Mouse (Mus musculus) intestine, postnatal 0 days (tissue): Measurements from ENCODE around the gene Plekhf1. TPM values are rescaled to one million over a fixed set of nuclear protein-coding genes. Genes with fewer than 3 reads are reported as not detected.

Experiments used
- ATAC-seq: fragments of 200-750 bp; cut with Nextera tagmentation; 2 replicates; pipeline ENCODE4 v1.8.0; 2017; ENCODE audit warnings: mild to moderate bottlenecking, moderate TSS enrichment, moderate library complexity
- H3K27ac ChIP-seq: fragments of 300-500 bp; sonication (generic); 2 replicates; pipeline ENCODE4 v1.5.1; 2014; ENCODE audit warnings: mild to moderate bottlenecking, low read depth, low read length, moderate library complexity
- H3K27me3 ChIP-seq: fragments of 300-500 bp; sonication (generic); replicated peaks from 2 replicates; pipeline ENCODE4 v1.6.1; 2014; ENCODE audit warnings: low read length, mixed read lengths; ENCODE audit not compliant: control insufficient read depth, insufficient read depth
- H3K36me3 ChIP-seq: fragments of 300-500 bp; sonication (generic); 2 replicates; pipeline ENCODE4 v1.6.1; 2014; ENCODE audit warnings: mild to moderate bottlenecking, moderate library complexity; ENCODE audit not compliant: control insufficient read depth, insufficient read depth
- H3K4me1 ChIP-seq: fragments of 300-500 bp; sonication (generic); replicated peaks from 2 replicates; pipeline ENCODE4 v1.6.1; 2014; ENCODE audit warnings: antibody characterized with exemption, low read length, mixed read lengths; ENCODE audit not compliant: control insufficient read depth, insufficient read depth
- H3K4me2 ChIP-seq: fragments of 300-500 bp; sonication (generic); replicated peaks from 2 replicates; pipeline ENCODE4 v1.6.1; 2014; ENCODE audit warnings: low read depth, mild to moderate bottlenecking, moderate library complexity
- H3K4me3 ChIP-seq: fragments of 300-500 bp; sonication (generic); 2 replicates; pipeline ENCODE4 v1.5.1; 2014; ENCODE audit warnings: low read depth, low read length
- H3K9ac ChIP-seq: fragments of 300-500 bp; sonication (generic); 2 replicates; pipeline ENCODE4 v1.6.1; 2014; ENCODE audit warnings: mild to moderate bottlenecking, low read depth, low read length
- H3K9me3 ChIP-seq: fragments of 300-500 bp; sonication (generic); 2 replicates; pipeline ENCODE4 v1.6.1; 2016; ENCODE audit warnings: mixed run types; ENCODE audit not compliant: control insufficient read depth
- CTCF ChIP-seq: sonication (generic); IDR thresholded peaks from 2 replicates; pipeline ENCODE4 v1.5.1; 2016; ENCODE audit warnings: low read depth, mild to moderate bottlenecking, control low read depth, antibody characterized with exemption, moderate library complexity
- WGBS: fragments of 180-500 bp; shearing (Covaris S2); extraction: QIAGEN DNeasy Blood & Tissue Kit; methylation state at CpG from one replicate; pipeline ENCODE4 v1.1.7; 2014; 5-methylcytosine and 5-hydroxymethylcytosine counted together
- polyA plus RNA-seq: library from polyadenylated mRNA; unstranded; fragments of >200 nt; fragmentation: Nextera tagmentation; extraction: Ambion mirVana; gene quantifications from 2 replicates; pipeline ENCODE4 v1.2.1, GENCODE M21; 2015

The Plekhf1 gene
- polyA plus RNA-seq = 5.2 and 5.9 TPM in 2 replicates

DNA sequence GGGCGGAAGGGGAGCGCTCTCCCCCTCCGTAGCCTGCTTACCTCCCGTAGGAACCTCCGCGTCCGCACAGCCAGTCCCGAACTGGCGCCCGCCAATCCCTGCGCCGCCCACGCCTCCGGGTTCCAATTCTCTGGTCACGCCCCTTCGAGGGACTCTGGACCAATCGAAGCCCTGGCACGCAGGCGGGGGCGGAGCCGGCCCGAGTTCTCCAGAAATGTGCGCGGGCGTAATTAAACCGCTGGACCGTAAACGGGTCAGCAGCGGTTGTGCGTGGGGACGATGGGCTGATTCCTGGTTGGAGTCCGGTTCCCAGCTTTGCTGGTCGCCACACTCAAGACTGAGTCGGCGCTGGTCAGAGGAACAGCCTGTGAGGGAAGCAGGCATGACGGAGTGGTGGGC lies at the start of gene Plekhf1:
Plekhf1 (minus strand) TSS at position 117 of the 399 bp plus-strand sequence.
- peak within 1 kb of the TSS; percentile 84 for H3K27ac ChIP-seq
- no peak for TF ChIP-seq CTCF
- H3K4me2 ChIP-seq = peak within 1 kb of the TSS; percentile 92
- no peaks in the 10 kb centered on the region for H3K4me1 ChIP-seq
- peak within 1 kb of the TSS; percentile 76 for H3K9ac ChIP-seq
- WGBS = 0% methylated on average over 36 of the region's 36 CpGs
- peak within 1 kb of the TSS; percentile 72 for H3K4me3 ChIP-seq
- ATAC-seq = peak; percentile 92
- H3K27me3 ChIP-seq = peaks cover 14% of the 10 kb centered on the region; the same call in 1 of the 2 replicates
- H3K36me3 ChIP-seq = no peaks in the 10 kb centered on the region
- H3K9me3 ChIP-seq = no peaks in the 10 kb centered on the region

- H3K4me3 ChIP-seq = no peak overlapping the region
- peaks cover 6% of the 10 kb centered on the region; the same call in 1 of the 2 replicates for H3K4me1 ChIP-seq
- TF ChIP-seq CTCF = no peak
- H3K27ac ChIP-seq = no peak overlapping the region
- H3K36me3 ChIP-seq = no peaks in the 10 kb centered on the region
- no peak for ATAC-seq
- H3K4me2 ChIP-seq = no peak overlapping the region
- H3K9ac ChIP-seq = no peak overlapping the region
- H3K9me3 ChIP-seq = no peaks in the 10 kb centered on the region
- H3K27me3 ChIP-seq = no peaks in the 10 kb centered on the region
Measured at GRCm38 (mm10) chr7:38272551-38272950, 44.7 kb upstream of the Plekhf1 start.

DNA sequence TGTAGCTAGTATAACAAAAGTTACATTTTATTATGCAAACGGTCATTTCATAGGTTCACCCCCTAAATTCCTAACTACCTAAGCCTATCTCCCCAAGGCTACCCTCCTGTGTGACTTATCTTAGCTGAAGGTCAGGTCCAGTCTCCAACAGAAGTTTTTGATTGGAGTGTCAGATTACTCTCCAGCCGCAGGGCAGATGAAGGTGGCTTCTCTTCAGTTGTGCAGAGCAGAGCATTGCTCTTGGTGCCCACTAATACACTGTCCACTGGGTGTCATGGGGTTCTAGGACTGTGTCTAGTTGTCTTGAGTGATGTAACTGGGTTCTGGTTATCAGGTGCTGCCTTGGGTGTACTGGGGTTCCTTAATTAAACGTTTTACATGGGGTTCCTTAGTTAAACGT lies 44.0 kb upstream of the Plekhf1 start:
- Histone ChIP-seq H3K9me3 (no peaks in the 10 kb centered on the region), H3K4me2 (peak overlapping the region; percentile 90), H3K27ac (no peak overlapping the region), H3K4me3 (peak overlapping the region; percentile 85), H3K9ac (no peak overlapping the region), H3K27me3 (no peaks in the 10 kb centered on the region), H3K36me3 (no peaks in the 10 kb centered on the region), H3K4me1 (peaks cover 6% of the 10 kb centered on the region; the same call in 1 of the 2 replicates)
- 0 out of 2 replicates have a peak, but pooled peaks have one; percentile 15 for ATAC-seq
- 14% methylated on average over 4 of the region's 4 CpGs for WGBS
- TF ChIP-seq CTCF = no peak

- peak overlapping the region; percentile 60; the same call in 1 of the 2 replicates for H3K27ac ChIP-seq
- no peaks in the 10 kb centered on the region for H3K27me3 ChIP-seq
- WGBS = 0% methylated on average over 11 of the region's 11 CpGs
- H3K4me3 ChIP-seq = peak overlapping the region; percentile 85
- ATAC-seq = peak; percentile 56
- H3K9ac ChIP-seq = peak overlapping the region; percentile 79
- TF ChIP-seq CTCF = no peak
- peaks cover 6% of the 10 kb centered on the region; the same call in 1 of the 2 replicates for H3K4me1 ChIP-seq
- H3K4me2 ChIP-seq = peak overlapping the region; percentile 90
- peaks cover 1% of the 10 kb centered on the region; the same call in 1 of the 2 replicates for H3K36me3 ChIP-seq
- H3K9me3 ChIP-seq = no peaks in the 10 kb centered on the region
Measured at GRCm38 (mm10) chr7:38271511-38271811, 43.6 kb upstream of the Plekhf1 start.

GRCm38 (mm10) chr7:38270703-38271510 lies 43.1 kb upstream of the Plekhf1 start, which contains the start of gene Pop4:
Pop4 (minus strand) TSS chr7:38271423.
- no peaks in the 10 kb centered on the region for H3K9me3 ChIP-seq
- H3K4me2 ChIP-seq = peak within 1 kb of the TSS; percentile 90
- peak; percentile 14; the same call in 1 of the 2 replicates for TF ChIP-seq CTCF
- no peaks in the 10 kb centered on the region for H3K27me3 ChIP-seq
- H3K4me1 ChIP-seq = peaks cover 6% of the 10 kb centered on the region; the same call in 1 of the 2 replicates
- peaks cover 7% of the 10 kb centered on the region for H3K36me3 ChIP-seq
- H3K9ac ChIP-seq = peak within 1 kb of the TSS; percentile 79
- H3K4me3 ChIP-seq = peak within 1 kb of the TSS; percentile 85
- WGBS = under 1% methylated on average over 38 of the region's 38 CpGs
- ATAC-seq = peak; percentile 94
- peak within 1 kb of the TSS; percentile 60 for H3K27ac ChIP-seq

DNA sequence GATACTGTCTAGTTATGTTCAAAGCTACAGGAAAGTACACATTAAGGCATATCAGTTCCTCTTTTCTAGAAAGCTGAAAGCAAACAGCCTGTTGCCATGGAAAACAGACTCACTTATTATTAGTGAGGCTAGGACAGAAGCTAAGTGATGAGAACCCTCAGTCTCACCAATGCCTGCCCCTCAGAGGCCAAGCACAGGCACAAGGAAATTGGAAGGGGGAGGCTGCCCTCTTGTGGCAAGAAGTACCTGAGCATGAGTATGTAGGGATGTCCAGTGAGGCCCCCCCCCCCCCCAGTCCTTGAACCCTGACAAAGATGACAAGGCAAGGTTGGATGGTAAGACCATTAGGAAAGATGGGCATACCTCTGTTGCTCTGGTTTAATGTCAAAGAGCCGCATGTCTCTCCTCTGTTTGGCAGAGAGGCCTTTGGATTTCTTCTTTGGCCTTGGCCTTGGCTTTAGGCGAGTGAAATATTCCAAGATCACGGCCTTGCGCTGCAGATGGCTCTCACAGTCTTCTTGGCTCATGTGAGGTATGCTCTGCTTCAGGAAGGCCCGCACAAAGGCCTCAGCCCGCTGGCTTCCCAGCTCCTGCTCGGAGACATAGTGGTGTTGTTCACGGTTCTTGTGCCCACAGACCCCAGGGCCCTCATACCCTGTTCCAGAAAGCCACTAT lies 39.3 kb upstream of the Plekhf1 start:
- peaks cover 44% of the 10 kb centered on the region for H3K36me3 ChIP-seq
- H3K27ac ChIP-seq = no peak overlapping the region
- no peak overlapping the region for H3K9ac ChIP-seq
- no peak overlapping the region for H3K4me2 ChIP-seq
- no peaks in the 10 kb centered on the region for H3K27me3 ChIP-seq
- peak; percentile 82 for TF ChIP-seq CTCF
- WGBS = 89% methylated on average over 8 of the region's 8 CpGs
- H3K4me3 ChIP-seq = no peak overlapping the region
- H3K9me3 ChIP-seq = no peaks in the 10 kb centered on the region
- peaks cover 6% of the 10 kb centered on the region; the same call in 1 of the 2 replicates for H3K4me1 ChIP-seq
- ATAC-seq = 0 out of 2 replicates have a peak, but pooled peaks have one; percentile 33
